Mouse (Mus musculus): Measurements from ENCODE around the gene Helq. TPM values are rescaled to one million over a fixed set of nuclear protein-coding genes. Genes with fewer than 3 reads are reported as not detected.

Helq gene
- 11.6 and 13.9 TPM in 2 replicates for polyA plus RNA-seq (2015; fragmentation: Nextera tagmentation; extraction: Ambion mirVana)

GRCm38 (mm10) chr5:100798165-100798860 lies at the start of gene Helq, which contains the start of gene Mrps18c:
Gene Helq, minus strand, starts transcription at chr5:100798598.
Gene Mrps18c, plus strand, starts transcription at chr5:100798627.
- H3K9ac ChIP-seq (ENCODE audit: low read depth, low read length): peak within 1 kb of the TSS; percentile 84
- peak within 1 kb of the TSS; percentile 85 for H3K4me2 ChIP-seq (ENCODE audit: low read depth, low read length)
- under 1% methylated on average over 67 of the region's 67 CpGs for WGBS
- no peaks in the 10 kb centered on the region for H3K27me3 ChIP-seq (replicated peaks; ENCODE audit: control insufficient read depth, insufficient read depth, low read length)
- peak; percentile 98 for ATAC-seq
- peaks cover 3% of the 10 kb centered on the region; the same call in 1 of the 2 replicates for H3K4me1 ChIP-seq (ENCODE audit: control insufficient read depth, insufficient read depth, low read length)
- H3K9me3 ChIP-seq (ENCODE audit: control insufficient read depth, low read length): no peaks in the 10 kb centered on the region
- no peaks in the 10 kb centered on the region for H3K36me3 ChIP-seq (ENCODE audit: control insufficient read depth, insufficient read depth, low read length)
- H3K27ac ChIP-seq (ENCODE audit: low read length): no peak within 1 kb of the TSS; the same call in 1 of the 2 replicates
- H3K4me3 ChIP-seq (ENCODE audit: low read length): peak within 1 kb of the TSS; percentile 88

GRCm38 (mm10) chr5:100847143-100847542 lies 48.7 kb upstream of the Helq start:
- H3K9me3 ChIP-seq (ENCODE audit: control insufficient read depth, low read length): no peaks in the 10 kb centered on the region
- peaks cover 9% of the 10 kb centered on the region for H3K4me1 ChIP-seq (ENCODE audit: control insufficient read depth, insufficient read depth, low read length)
- 2% methylated on average over 2 of the region's 2 CpGs for WGBS
- H3K4me2 ChIP-seq (ENCODE audit: low read depth, low read length): peak overlapping the region; percentile 94
- peak overlapping the region; percentile 82; the same call in 1 of the 2 replicates for H3K9ac ChIP-seq (ENCODE audit: low read depth, low read length)
- no peak overlapping the region for H3K27ac ChIP-seq (ENCODE audit: low read length)
- peak; percentile 27 for ATAC-seq
- 0 out of 2 replicates have a peak, but pooled peaks cover 4% of the 10 kb centered on the region for H3K27me3 ChIP-seq (replicated peaks; ENCODE audit: control insufficient read depth, insufficient read depth, low read length)
- H3K36me3 ChIP-seq (ENCODE audit: control insufficient read depth, insufficient read depth, low read length): no peaks in the 10 kb centered on the region
- peak overlapping the region; percentile 72 for H3K4me3 ChIP-seq (ENCODE audit: low read length)

GRCm38 (mm10) chr5:100846599-100846920 lies 48.2 kb upstream of the Helq start:
- Histone ChIP-seq H3K4me1 (ENCODE audit: control insufficient read depth, insufficient read depth, low read length) (peaks cover 9% of the 10 kb centered on the region), H3K9me3 (ENCODE audit: control insufficient read depth, low read length) (0 out of 2 replicates have a peak, but pooled peaks cover 4% of the 10 kb centered on the region), H3K4me3 (ENCODE audit: low read length) (peak overlapping the region; percentile 72), H3K9ac (ENCODE audit: low read depth, low read length) (peak overlapping the region; percentile 82), H3K4me2 (ENCODE audit: low read depth, low read length) (peak overlapping the region; percentile 94), H3K27ac (ENCODE audit: low read length) (peak overlapping the region; percentile 85), H3K36me3 (ENCODE audit: control insufficient read depth, insufficient read depth, low read length) (no peaks in the 10 kb centered on the region), H3K27me3 (replicated peaks; ENCODE audit: control insufficient read depth, insufficient read depth, low read length) (0 out of 2 replicates have a peak, but pooled peaks cover 4% of the 10 kb centered on the region)
- WGBS: under 1% methylated on average over 22 of the region's 22 CpGs
- ATAC-seq: peak; percentile 52

- Histone ChIP-seq H3K9me3 (ENCODE audit: control insufficient read depth, low read length) (0 out of 2 replicates have a peak, but pooled peaks cover 4% of the 10 kb centered on the region), H3K27me3 (replicated peaks; ENCODE audit: control insufficient read depth, insufficient read depth, low read length) (0 out of 2 replicates have a peak, but pooled peaks cover 4% of the 10 kb centered on the region), H3K4me2 (ENCODE audit: low read depth, low read length) (peak overlapping the region; percentile 94), H3K4me1 (ENCODE audit: control insufficient read depth, insufficient read depth, low read length) (peaks cover 9% of the 10 kb centered on the region), H3K36me3 (ENCODE audit: control insufficient read depth, insufficient read depth, low read length) (no peaks in the 10 kb centered on the region), H3K27ac (ENCODE audit: low read length) (peak overlapping the region; percentile 85), H3K4me3 (ENCODE audit: low read length) (peak overlapping the region; percentile 72), H3K9ac (ENCODE audit: low read depth, low read length) (peak overlapping the region; percentile 82)
- ATAC-seq: peak; percentile 86
- under 1% methylated on average over 52 of the region's 52 CpGs for WGBS
These were observed 47.6 kb upstream of the Helq start for GRCm38 (mm10) chr5:100845848-100846598.

GRCm38 (mm10) chr5:100845485-100845847 lies 47.1 kb upstream of the Helq start, which contains the start of gene Gpat3:
Gene Gpat3, plus strand, starts transcription at chr5:100845713.
- H3K4me2 ChIP-seq (ENCODE audit: low read depth, low read length): peak within 1 kb of the TSS; percentile 94
- H3K27me3 ChIP-seq (replicated peaks; ENCODE audit: control insufficient read depth, insufficient read depth, low read length): 0 out of 2 replicates have a peak, but pooled peaks cover 4% of the 10 kb centered on the region
- 0 out of 2 replicates have a peak, but pooled peaks cover 4% of the 10 kb centered on the region for H3K9me3 ChIP-seq (ENCODE audit: control insufficient read depth, low read length)
- H3K36me3 ChIP-seq (ENCODE audit: control insufficient read depth, insufficient read depth, low read length): no peaks in the 10 kb centered on the region
- H3K27ac ChIP-seq (ENCODE audit: low read length): peak within 1 kb of the TSS; percentile 85
- ATAC-seq: peak; percentile 45
- peaks cover 9% of the 10 kb centered on the region for H3K4me1 ChIP-seq (ENCODE audit: control insufficient read depth, insufficient read depth, low read length)
- peak within 1 kb of the TSS; percentile 72 for H3K4me3 ChIP-seq (ENCODE audit: low read length)
- WGBS: 0% methylated on average over 16 of the region's 16 CpGs
- H3K9ac ChIP-seq (ENCODE audit: low read depth, low read length): peak within 1 kb of the TSS; percentile 82

- H3K9ac ChIP-seq (ENCODE audit: low read depth, low read length): no peak overlapping the region
- no peaks in the 10 kb centered on the region for H3K36me3 ChIP-seq (ENCODE audit: control insufficient read depth, insufficient read depth, low read length)
- 0 out of 2 replicates have a peak, but pooled peaks cover 4% of the 10 kb centered on the region for H3K27me3 ChIP-seq (replicated peaks; ENCODE audit: control insufficient read depth, insufficient read depth, low read length)
- WGBS: 50% methylated on average over 3 of the region's 3 CpGs
- H3K4me2 ChIP-seq (ENCODE audit: low read depth, low read length): no peak overlapping the region
- peaks cover 9% of the 10 kb centered on the region for H3K4me1 ChIP-seq (ENCODE audit: control insufficient read depth, insufficient read depth, low read length)
- no peak overlapping the region for H3K27ac ChIP-seq (ENCODE audit: low read length)
- 0 out of 2 replicates have a peak, but pooled peaks cover 4% of the 10 kb centered on the region for H3K9me3 ChIP-seq (ENCODE audit: control insufficient read depth, low read length)
- H3K4me3 ChIP-seq (ENCODE audit: low read length): no peak overlapping the region
- ATAC-seq: no peak
These were observed 46.1 kb upstream of the Helq start for GRCm38 (mm10) chr5:100844485-100844884.

GRCm38 (mm10) chr5:100837907-100838306 lies 39.5 kb upstream of the Helq start:
- Histone ChIP-seq H3K36me3 (ENCODE audit: control insufficient read depth, insufficient read depth, low read length) (no peaks in the 10 kb centered on the region), H3K9ac (ENCODE audit: low read depth, low read length) (no peak overlapping the region), H3K27me3 (replicated peaks; ENCODE audit: control insufficient read depth, insufficient read depth, low read length) (0 out of 2 replicates have a peak, but pooled peaks cover 2% of the 10 kb centered on the region), H3K27ac (ENCODE audit: low read length) (no peak overlapping the region), H3K4me1 (ENCODE audit: control insufficient read depth, insufficient read depth, low read length) (no peaks in the 10 kb centered on the region), H3K9me3 (ENCODE audit: control insufficient read depth, low read length) (0 out of 2 replicates have a peak, but pooled peaks cover 4% of the 10 kb centered on the region), H3K4me3 (ENCODE audit: low read length) (no peak overlapping the region), H3K4me2 (ENCODE audit: low read depth, low read length) (no peak overlapping the region)
- peak; percentile 33; the same call in 1 of the 2 replicates for ATAC-seq
- WGBS: 66% methylated on average over 7 of the region's 7 CpGs

- 42% methylated on average over 9 of the region's 9 CpGs for WGBS
- Histone ChIP-seq H3K9ac (ENCODE audit: low read depth, low read length) (no peak overlapping the region), H3K9me3 (ENCODE audit: control insufficient read depth, low read length) (no peaks in the 10 kb centered on the region), H3K27ac (ENCODE audit: low read length) (no peak overlapping the region), H3K4me1 (ENCODE audit: control insufficient read depth, insufficient read depth, low read length) (no peaks in the 10 kb centered on the region), H3K4me3 (ENCODE audit: low read length) (no peak overlapping the region), H3K36me3 (ENCODE audit: control insufficient read depth, insufficient read depth, low read length) (no peaks in the 10 kb centered on the region), H3K27me3 (replicated peaks; ENCODE audit: control insufficient read depth, insufficient read depth, low read length) (0 out of 2 replicates have a peak, but pooled peaks cover 2% of the 10 kb centered on the region), H3K4me2 (ENCODE audit: low read depth, low read length) (no peak overlapping the region)
- ATAC-seq: peak; percentile 40
These were observed 37.6 kb upstream of the Helq start for GRCm38 (mm10) chr5:100835862-100836538.
